Mouse (Mus musculus) gastrocnemius, postnatal 14 days (tissue): ENCODE data around the gene 1600014C10Rik. TPM values are rescaled to one million over a fixed set of nuclear protein-coding genes. Genes with fewer than 3 reads are reported as not detected.
A peak's percentile ranks its signal among the peaks of the same experiment; 100 is the strongest.

Experiments
- DNase-seq: peaks from one replicate; pipeline ENCODE4 v3.0.0; 2021; ENCODE audit warnings: mixed read lengths
- intact Hi-C: fragments of 180-260 bp; cut with DNase I; formaldehyde crosslinking; loops from one replicate; pipeline ENCODE4 v1.15.1; 2025; ENCODE audit warnings: low total_unique reads
- long read RNA-seq, 2 experiments: library from polyadenylated mRNA; stranded (forward); transcript quantifications; one replicate each; pipeline ENCODE4 v2.0.0; 2021
- total RNA-seq, 2 experiments: library from RNA; stranded (reverse); gene quantifications; 2 replicates each; pipeline ENCODE4 v1.2.3; 2021

The 1600014C10Rik gene
- 10 to 100 TPM; 15.8 to 17.9 TPM for total RNA-seq
- long read RNA-seq, experiment 1, transcript 1600014C10Rik-204 (3 exons, 3,341 nt): minor isoform, 6 of 33 reads
- long read RNA-seq, experiment 1, transcript 1600014C10Rik-205 (3 exons, 3,283 nt): major isoform, 21 of 33 reads
- long read RNA-seq, experiment 1, partial matches to known transcripts: 1 of 33 reads
- long read RNA-seq, experiment 1, other reads (novel, unspliced or antisense): 2 of 33 reads
- long read RNA-seq, experiment 2, transcript 1600014C10Rik-204 (3 exons, 3,341 nt): minor isoform, 8 of 39 reads
- long read RNA-seq, experiment 2, transcript 1600014C10Rik-205 (3 exons, 3,283 nt): major isoform, 23 of 39 reads
- long read RNA-seq, experiment 2, partial matches to known transcripts: 4 of 39 reads
- long read RNA-seq, experiment 2, other reads (novel, unspliced or antisense): 2 of 39 reads

DNA sequence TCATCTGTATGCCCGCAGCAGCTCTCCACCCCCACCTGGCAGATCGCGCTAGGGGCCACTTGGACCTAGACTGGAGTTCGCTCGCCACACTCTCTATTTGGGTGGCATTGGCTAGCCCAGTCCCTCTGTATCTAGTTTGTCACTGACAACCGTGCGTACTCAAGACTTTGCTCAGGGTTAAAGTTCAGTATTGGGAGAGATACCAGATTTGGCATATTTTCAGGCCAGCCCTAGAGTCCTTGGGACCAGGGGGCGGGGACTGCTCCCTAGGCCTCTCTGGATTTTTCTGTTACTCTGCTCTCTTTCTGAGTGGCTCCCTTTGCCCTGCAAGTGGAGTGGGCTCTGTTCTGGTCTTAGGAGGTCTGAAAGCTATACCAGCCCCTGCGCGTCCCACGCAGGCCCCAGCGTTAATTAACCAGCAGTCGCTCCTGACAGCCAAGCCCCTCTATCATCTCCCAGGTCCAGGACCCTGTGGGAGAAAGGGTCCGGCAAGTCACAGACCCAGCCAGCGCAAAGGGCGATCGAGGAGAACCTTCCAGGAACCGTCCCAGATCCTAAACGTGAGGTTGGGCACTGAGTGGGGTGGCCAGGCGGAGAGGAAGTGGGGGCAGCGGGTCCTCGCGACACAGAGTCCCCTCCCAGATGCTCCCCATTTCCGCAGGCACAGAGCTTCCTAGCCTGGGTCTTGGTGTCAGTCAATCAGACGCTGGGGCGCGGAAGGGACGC, at the start of gene 1600014C10Rik:
Gene 1600014C10Rik, plus strand, starts transcription at position 256 of the 726 bp plus-strand sequence.
- intact Hi-C loops: loop anchor here (5.0 kb wide), 1 partner anchor 84 kb away; no protein-coding TSS in a partner anchor
- peak; percentile 29 for DNase-seq

DNA sequence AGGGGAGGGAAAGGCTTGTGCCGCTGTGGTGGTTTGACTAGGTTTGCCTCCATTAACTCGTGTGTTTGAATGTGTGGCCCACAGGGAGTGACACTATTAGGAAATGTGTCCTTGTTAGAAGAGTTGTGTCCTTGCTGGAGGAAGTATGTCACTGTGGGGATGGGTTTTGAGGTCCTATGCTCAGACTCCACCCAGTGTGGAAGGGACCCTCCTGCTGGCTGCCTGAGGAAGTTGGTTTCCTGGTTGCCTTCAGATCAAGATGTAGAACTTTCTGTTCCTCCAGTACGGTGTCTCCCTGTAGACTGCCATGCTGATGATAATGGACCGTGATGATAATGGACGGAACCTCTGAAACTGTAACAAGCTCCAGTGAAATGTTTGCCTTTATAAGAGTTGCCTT, 48.5 kb upstream of the 1600014C10Rik start:
- DNase-seq: no peak

DNA sequence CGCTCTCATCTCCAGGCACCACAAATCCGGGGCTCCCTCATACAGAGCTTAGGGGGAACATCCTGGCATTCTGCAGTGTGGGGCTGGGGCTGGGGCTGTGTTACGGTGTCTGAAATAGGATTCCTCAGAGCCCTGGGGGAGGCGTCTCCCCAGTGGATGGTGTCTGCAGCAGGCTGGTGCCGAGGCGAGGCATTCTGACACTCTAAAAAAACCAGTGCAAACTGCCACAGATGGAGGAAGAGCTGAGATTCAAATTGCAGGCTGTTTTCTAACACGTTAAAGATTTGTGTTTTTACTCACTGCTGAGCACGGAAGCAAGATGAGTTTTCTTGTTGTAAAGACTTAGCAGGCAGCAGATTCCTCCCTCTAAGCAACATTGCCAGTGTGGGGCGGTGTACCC, 42.7 kb upstream of the 1600014C10Rik start:
- DNase-seq: no peak
- intact Hi-C loops: no loop called here

More for the DNA sequence above, 48.5 kb upstream of the 1600014C10Rik start:
- intact Hi-C loops: loop anchor here (5.0 kb wide), 1 partner anchor 72 kb away; no protein-coding TSS in a partner anchor

DNA sequence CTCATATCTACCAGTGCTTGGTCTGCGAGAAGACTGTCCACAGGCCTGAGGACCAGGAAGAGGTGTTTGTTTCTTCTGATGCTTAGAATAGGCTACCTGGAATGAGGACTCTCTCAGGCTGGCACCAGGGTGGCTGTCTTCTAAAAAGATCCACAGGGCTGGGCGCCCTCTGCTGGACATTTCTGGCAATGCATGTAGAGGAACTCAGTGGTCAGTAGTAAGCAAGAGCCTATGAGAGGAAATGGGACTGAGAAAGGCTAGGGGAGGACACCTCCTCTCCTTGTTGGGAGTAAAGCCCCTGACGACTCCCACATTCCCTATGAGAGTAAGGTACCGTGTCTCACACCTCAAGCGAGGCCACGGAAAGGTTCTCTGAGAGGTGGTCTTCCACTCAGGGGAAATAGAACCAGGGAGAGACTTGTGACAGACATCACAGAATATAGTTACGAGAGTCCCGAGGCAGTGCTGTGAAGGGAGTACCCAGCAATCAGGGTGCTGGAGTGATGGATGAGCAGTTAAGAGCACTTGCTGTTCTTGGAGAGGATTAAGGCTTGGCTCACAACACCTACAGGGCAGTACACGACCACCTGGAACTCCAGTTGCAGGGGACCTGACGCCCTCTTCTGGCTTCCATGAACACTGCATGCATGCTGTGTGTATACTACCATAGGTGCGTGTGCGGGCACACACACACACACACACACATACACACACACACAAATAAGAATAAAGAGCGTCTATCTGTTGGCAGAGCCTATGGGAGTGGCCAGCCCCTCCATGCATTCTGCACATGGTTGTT, 41.1 kb upstream of the 1600014C10Rik start:
- peak; percentile 80 for DNase-seq
- intact Hi-C loops: no loop called here

DNA sequence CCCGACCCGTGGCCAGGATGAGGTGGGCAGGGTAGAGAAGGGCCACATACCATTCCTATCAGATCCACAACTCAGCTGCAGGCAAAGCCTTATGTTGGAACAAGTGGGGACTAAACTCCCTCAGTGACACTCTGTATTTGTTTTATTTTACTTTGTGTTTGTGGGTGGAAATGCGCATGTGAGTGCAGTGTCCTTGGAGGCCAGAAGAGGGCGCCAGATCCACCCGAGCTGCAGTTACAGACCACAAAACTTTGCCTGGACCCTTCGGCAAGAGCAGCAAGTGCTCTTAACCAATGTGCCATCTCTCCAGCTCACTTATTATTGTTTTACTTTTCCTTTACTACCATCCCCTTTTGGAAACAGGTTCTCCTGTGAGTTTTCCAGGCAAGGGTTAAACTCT, 35.5 kb upstream of the 1600014C10Rik start:
- intact Hi-C loops: no loop called here
- no peak for DNase-seq

DNA sequence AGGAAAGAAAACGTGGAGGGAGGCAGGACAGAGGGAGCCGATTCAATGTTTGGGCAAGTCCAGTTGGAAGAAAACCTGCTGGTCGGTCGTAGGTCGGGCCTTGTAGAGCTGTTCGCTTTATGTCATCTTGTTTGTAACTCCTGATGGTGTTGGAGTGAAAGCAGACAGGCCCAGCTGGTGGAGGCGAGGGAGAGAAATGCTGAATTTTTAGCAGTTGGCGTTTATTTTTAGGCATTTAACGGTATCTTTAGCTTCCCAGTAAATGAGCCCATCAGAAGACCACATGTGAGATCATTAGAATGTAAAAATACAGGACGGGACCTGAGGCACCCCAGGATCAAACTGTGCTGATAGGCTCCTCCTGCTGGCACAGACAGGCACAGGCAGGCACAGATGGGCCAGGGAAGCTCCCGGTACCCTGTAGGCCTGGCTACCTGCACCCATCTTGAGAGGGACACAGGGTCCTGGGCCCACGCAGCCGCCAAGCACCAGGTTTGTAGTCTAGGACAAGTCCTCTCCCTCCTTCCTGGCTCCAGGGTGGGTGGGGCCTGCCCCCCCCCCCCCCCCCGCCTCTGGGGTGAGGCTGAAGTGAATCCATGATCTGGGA, 31.2 kb upstream of the 1600014C10Rik start:
- DNase-seq: no peak
- intact Hi-C loops: no loop called here

DNA sequence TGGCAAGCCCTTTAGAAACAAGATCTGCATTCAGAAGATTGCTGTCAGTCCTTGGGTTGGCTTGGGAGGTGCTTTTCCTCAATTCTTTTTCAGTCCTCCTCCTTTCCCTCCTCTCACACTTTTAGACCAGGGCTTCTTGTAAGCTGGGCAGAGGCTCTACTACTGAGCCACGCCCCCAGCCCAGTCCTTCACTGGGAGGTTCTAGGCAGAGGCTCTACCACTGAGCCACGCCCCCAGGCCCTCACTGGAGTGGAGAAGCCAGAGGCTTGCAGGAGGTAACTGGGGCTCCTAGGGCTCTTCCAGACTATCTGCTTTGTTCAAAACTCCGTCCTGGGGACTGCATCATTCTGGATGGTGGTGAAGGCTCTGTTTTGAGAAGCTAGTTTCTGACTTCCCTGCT, 30.4 kb upstream of the 1600014C10Rik start:
- DNase-seq: no peak
- intact Hi-C loops: no loop called here

DNA sequence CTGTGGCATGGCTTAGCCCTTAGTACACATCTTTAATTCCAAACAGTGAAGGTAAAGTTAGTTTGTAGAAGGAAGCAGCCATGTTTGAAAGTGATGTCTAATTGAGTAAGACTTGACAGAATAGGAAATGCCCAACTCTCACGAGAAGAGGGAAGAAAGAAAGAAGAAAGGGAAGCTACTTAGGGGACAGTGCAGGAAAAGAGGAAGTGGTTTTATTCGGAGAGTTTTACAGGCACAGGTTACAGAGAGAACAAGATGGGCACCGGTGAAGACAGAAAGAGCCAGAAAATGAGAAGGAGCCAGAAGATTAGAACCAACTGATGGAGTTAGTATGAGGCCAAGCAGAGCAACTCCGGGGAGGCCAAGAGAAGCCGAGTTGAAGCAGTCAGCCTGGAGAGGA, 27.2 kb upstream of the 1600014C10Rik start:
- DNase-seq: no peak
- intact Hi-C loops: no loop called here

DNA sequence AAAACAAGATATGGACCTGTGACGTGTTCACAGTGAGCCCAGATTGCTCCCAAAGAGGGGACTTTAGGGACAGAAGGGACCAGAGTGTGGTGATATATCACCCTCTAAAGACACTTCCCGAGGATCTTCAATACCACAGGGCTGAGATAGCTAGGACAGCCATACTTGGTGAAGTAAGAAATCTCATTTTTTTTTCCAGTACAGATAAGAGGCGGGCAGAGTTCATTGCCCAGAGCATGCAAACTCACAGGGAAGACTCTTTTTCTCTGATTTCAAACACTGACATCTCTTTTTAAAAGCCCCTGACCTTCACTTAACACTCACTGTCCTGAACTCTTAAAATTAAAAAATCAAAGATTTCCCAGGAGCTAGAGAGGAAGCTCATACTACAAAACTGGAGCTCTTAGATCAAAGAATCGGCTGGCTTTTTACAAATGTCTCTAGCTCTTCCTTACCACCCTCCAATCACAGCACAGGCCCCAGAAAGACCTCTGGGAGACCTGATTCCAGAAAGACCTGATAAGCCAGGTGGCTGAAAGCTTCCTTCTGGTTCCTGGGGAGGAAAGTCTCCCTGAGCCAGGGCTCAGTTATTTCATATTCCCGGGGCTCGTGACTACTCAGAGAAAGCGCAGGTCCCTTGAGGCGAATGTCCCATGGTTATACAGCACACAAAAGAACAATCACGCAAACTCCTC, 24.1 kb upstream of the 1600014C10Rik start:
- intact Hi-C loops: no loop called here
- no peak for DNase-seq

DNA sequence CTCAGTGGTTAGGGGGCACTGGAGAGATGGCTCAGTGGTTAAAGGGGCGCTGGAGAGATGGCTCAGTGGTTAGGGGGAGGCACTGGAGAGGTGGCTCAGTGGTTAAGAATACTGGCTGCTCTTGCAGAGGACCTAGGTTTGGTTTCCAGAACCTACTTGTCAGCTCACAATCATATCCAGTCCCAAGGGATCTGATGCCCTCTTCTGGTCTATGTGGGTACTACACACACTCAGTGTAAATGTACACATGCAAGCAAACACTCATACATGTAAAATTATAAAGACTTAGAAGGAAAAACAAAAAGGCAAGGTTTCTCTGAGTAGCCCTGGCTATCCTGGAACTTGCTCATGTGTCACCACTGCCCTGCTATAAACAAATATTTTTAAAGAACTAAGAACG, 21.6 kb upstream of the 1600014C10Rik start:
- intact Hi-C loops: no loop called here
- DNase-seq: no peak

DNA sequence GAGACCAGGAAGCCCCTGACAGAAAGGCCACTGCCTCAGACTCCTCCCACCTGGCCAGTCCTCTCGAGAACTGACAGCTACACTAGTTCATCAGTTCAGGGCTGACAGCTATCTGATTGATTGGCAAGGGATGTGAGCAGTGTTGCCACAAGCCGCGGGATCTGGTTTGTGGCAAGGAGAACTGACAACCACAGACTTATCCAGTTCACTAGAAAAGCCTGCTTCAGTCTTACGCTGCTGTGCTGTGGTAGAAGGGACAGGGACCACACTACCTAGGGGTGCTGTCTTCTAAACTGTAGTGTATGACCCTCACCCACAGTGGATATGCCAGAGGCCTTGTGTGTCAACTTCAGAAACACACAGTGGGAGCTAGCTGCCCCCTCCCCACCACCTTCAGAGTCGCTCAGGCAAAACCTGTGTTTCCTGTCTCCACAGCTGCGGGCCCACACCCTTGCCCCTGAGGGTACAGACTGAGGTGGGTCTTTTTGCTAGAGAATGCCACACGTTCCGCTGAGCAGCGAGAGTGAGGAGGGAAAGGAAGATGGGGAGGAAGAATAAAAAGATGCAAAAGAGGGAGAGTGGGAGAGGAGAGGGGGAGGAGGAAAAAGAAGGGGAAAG, 19.5 kb upstream of the 1600014C10Rik start:
- no peak for DNase-seq
- intact Hi-C loops: no loop called here

DNA sequence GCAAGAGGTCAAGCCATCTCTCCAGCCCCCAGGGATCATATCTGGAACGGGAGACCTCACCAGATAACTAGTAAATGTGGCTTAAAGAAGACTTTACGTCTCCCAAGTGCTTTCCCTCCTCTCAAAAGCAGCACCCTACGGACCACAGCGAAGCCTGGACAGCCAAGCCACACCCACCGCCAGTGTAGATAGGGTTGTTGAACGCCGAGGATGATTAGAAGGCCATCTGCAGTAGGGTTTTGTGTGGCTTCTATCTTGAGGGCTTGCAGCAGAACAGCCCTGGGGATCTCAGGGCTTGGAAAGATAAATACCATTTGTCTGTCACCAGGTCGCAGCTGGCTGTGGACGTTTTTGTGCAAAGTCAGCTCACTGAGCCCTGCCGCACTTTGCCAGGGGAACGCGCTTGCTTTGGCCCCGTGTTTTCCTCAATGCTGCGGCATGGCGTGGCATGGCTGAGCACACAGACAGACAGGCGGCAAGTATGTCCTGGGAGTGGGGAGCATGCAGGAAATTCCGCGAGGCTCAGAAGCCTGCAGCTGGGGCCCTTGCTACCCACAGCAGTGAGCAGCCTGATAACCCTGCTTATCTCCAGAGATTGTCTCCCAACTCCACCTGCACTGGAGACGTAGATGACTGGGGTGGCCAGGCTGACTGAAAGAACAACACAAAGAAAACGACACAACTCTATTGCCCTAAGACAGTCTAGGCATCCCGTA, 15.9 kb upstream of the 1600014C10Rik start:
- no peak for DNase-seq
- intact Hi-C loops: no loop called here

DNA sequence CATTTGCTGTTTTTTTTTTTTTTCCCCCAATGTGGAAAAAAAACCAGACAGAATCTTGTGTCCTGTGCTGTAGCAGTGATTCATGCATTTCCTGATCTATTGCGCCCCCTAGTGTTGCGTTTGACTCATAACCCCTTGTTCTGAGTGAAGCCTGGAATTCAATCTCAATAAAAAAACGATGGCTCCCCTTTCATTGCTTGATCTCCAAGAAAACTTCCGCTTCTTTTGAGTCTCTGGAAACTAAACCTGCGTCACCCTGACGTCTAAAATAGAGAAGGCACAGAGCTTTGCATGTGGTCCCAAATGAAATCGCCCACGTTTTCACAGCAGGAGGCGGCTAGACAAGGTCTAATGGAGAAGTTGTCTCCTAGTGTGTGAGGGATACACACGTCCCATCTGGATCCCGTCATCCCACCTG, 15.3 kb upstream of the 1600014C10Rik start:
- intact Hi-C loops: no loop called here
- DNase-seq: no peak

DNA sequence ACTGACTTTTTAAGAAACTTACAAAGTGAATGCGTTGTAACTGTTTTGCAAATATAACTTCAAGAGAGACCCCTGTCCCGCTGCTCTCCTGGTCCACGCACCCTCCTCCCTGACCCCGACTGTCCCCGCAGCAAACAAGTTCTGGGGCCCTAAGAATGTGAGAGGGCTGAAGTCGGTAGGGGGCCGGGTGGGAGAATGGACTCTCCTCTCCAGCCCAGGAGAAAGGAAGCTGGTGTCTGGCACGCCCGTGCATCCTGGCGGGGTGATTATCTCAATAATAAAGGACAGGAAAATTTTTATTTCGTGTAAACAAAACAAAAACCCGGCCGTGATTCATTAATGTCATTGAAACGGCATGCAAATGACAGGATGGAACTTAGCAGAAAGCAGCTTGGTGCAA, 9.1 kb upstream of the 1600014C10Rik start:
- intact Hi-C loops: no loop called here
- no peak for DNase-seq

DNA sequence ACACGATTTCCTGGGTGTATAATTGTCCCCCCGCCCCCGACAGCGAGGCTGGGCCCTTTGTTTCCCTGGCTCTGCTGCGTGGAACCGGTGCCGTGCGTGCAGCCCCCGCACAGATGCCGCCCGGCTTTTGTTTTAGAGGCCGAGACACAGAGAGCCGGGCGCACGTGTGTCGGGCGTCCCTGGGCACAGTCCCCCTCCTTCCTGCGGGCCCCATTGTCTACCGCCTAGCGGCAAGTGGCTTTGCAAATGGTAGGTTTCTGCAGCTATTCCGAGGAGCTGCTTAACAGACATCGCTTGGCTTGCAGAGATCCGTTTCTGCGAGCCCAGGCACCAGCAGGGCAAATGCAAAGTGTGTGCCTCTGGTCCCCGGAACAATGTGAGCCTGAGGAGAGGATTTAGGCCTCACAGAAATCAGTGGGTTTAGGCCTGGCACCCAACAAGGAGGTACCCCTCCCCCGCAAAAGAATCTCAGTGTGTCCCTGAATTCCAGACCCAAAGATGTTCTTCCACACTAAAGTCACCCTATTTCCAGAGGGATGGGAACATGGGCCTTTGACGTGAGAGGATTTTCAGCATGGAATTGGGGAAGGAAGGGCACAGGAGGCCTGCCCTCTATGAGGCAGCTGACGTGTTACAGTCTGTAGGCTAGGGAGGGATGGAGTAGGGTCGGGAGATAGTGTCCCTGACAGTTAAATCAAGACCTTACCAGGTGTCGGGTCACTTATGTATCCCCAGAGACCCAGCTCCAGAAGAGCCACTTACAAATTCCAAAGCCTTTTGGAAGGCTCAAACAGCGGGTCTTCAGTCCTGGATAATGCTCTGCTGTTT, 8.5 kb upstream of the 1600014C10Rik start:
- DNase-seq: no peak
- intact Hi-C loops: no loop called here

DNA sequence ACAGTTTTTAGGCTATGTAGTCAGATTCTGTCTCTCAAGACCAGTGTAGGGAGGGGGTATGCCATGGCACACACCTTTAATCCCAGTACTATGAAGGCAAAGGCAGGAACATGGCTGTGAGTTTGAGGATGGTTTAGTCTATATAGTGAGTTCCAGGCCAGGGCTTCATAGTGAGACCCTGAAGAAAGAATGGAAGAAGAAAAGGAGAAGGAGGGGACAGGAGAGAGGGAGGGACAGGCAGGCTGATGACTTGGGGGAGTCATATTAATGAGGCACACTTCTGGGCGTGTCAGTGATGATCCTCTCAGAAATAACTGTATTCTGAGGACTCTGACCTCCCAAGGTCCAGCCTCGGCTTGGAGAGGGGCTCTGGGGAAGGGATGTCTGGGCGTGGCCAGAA, 7.0 kb upstream of the 1600014C10Rik start:
- intact Hi-C loops: no loop called here
- DNase-seq: no peak

DNA sequence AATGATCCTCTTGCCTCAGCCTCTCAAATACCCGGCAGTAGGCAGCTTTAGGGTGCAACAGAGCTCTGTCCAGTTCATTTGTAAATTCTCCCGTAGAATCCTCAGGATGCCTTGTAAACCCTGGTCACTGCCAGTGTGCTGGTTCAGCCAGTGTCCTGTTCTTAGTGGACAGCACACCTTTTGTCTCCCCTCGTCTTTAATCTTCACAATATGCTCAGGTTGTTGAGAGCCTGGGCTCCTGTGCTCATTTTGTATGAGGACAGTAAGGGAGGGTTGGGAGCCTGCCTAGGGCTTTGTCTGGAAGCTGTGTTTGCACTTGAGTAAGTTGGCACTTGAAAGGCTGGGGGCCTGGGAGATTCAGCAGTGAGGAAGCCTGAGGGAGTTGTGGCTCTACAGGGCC, 3.1 kb upstream of the 1600014C10Rik start:
- intact Hi-C loops: loop anchor here (5.0 kb wide), 1 partner anchor 87 kb away; no protein-coding TSS in a partner anchor

More for the DNA sequence above, 3.1 kb upstream of the 1600014C10Rik start:
- DNase-seq: no peak
